Mouse (Mus musculus): Measurements from ENCODE around the gene Zfp534. TPM values are rescaled to one million over a fixed set of nuclear protein-coding genes. Genes with fewer than 3 reads are reported as not detected.

Zfp534 gene
- not detected for polyA plus RNA-seq (2014; fragmentation: Illumina TruSeq; extraction: RNeasy Lipid Tissue Mini Kit (QIAGEN cat#74804); ENCODE audit: low replicate concordance)

DNA sequence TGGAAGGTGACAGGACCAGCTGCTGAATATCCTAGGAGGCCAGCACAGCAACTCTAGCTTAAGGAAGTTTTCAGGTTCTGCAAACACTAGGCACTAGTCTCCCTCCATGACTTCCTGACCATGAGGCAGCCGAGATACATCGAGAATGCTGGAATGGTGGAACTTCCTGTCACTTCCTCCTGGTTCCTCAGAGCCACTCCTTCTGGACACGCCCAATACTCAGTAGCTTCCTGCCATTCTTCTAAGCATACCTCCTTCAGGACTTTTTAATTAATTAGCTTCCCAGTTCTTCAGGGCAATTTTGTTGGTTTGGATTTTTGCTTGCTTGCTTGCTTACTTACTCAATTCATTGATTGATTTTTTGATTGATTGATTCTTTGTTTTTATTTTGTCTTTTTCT is at the start of gene Zfp534:
Gene Zfp534 (minus strand): TSS at position 101 of the 400 bp plus-strand sequence.

DNA sequence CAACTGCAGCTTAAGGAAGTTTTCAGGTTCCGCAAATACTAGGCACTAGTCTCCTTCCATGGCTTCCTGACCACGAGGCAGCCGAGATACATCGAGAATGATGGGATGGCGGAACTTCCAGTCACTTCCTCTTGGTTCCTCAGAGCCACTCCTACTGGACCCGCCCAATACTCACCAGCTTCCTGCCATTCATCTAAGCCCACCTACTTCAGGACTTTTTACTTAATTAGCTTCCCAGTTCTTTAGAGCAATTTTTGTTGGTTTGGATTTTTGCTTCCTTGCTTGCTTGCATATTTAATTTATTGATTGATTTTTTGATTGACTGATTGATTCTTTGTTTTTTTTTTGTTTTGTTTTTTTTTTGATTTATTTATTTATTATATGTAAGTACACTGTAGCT is 59.9 kb downstream of the Zfp534 start, which contains the start of gene Zfp979:
Gene Zfp979 (minus strand): TSS at position 101 of the 400 bp plus-strand sequence.

Other genes with a start within 250 kb of the Zfp534 start
- 6.3 TPM for gene Zfp982, start 210.1 kb downstream of the Zfp534 start, polyA plus RNA-seq (2014; fragmentation: Illumina TruSeq; extraction: RNeasy Lipid Tissue Mini Kit (QIAGEN cat#74804); ENCODE audit: low replicate concordance)
- 0.15 TPM for gene Gm16503, start 162.3 kb downstream of the Zfp534 start, polyA plus RNA-seq (2014; fragmentation: Illumina TruSeq; extraction: RNeasy Lipid Tissue Mini Kit (QIAGEN cat#74804); ENCODE audit: low replicate concordance)
- 0.52 TPM for gene Zfp985, start 149.3 kb downstream of the Zfp534 start, polyA plus RNA-seq (2014; fragmentation: Illumina TruSeq; extraction: RNeasy Lipid Tissue Mini Kit (QIAGEN cat#74804); ENCODE audit: low replicate concordance)
- gene Zfp979, start 60.0 kb downstream of the Zfp534 start, polyA plus RNA-seq (2014; fragmentation: Illumina TruSeq; extraction: RNeasy Lipid Tissue Mini Kit (QIAGEN cat#74804); ENCODE audit: low replicate concordance) = 5.9 TPM
- 106 TPM for gene Zfp984, start 107.2 kb upstream of the Zfp534 start, polyA plus RNA-seq (2014; fragmentation: Illumina TruSeq; extraction: RNeasy Lipid Tissue Mini Kit (QIAGEN cat#74804); ENCODE audit: low replicate concordance)
- gene Zfp933, start 145.8 kb upstream of the Zfp534 start, polyA plus RNA-seq (2014; fragmentation: Illumina TruSeq; extraction: RNeasy Lipid Tissue Mini Kit (QIAGEN cat#74804); ENCODE audit: low replicate concordance) = 18.8 TPM
- gene Miip, start 166.3 kb upstream of the Zfp534 start, polyA plus RNA-seq (2014; fragmentation: Illumina TruSeq; extraction: RNeasy Lipid Tissue Mini Kit (QIAGEN cat#74804); ENCODE audit: low replicate concordance) = not detected
- 5.2 TPM for gene Fv1, start 166.4 kb upstream of the Zfp534 start, polyA plus RNA-seq (2014; fragmentation: Illumina TruSeq; extraction: RNeasy Lipid Tissue Mini Kit (QIAGEN cat#74804); ENCODE audit: low replicate concordance)
- gene Mfn2, start 202.2 kb upstream of the Zfp534 start, polyA plus RNA-seq (2014; fragmentation: Illumina TruSeq; extraction: RNeasy Lipid Tissue Mini Kit (QIAGEN cat#74804); ENCODE audit: low replicate concordance) = 18.8 TPM
- gene Plod1, start 234.2 kb upstream of the Zfp534 start, polyA plus RNA-seq (2014; fragmentation: Illumina TruSeq; extraction: RNeasy Lipid Tissue Mini Kit (QIAGEN cat#74804); ENCODE audit: low replicate concordance) = 0.52 TPM
- 11.4 TPM for gene 2510039O18Rik, start 238.3 kb upstream of the Zfp534 start, polyA plus RNA-seq (2014; fragmentation: Illumina TruSeq; extraction: RNeasy Lipid Tissue Mini Kit (QIAGEN cat#74804); ENCODE audit: low replicate concordance)

Data from small intestine, adult 10 weeks (tissue).